Mouse (Mus musculus) yolk sac, embryonic 10.5 days (tissue): Measurements from ENCODE around the gene Gm10964.
A peak's percentile ranks its signal among the peaks of the same experiment; 100 is the strongest.
"Not testable (repeated sequence)": the region's sequence is repeated elsewhere in the genome, so short reads cannot be mapped to it uniquely, and the experiment has no call there.

Source experiments
- DNase-seq: peaks from one replicate; pipeline ENCODE4 v3.0.0-alpha.2; 2017; ENCODE audit warnings: low spot score

The Gm10964 gene

DNA sequence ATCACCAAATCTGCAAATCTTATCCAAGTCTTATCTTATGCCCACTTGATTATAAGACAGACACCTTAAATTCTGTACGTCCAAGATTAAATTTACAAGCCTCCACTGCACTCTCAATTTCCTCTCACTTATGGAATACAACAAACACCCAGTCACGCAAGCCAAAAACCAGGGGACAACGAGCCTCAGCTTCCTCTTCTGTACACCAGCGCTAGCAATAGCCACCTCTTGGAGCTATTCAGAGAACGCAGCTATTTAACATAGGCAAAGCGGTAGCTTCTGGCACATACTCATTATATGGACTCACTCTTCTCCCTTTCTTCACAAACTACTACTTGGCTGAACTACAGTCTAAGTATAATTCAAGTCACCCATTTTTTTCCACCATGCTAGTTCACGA is 40.0 kb downstream of the Gm10964 start:
- DNase-seq = no peak

DNA sequence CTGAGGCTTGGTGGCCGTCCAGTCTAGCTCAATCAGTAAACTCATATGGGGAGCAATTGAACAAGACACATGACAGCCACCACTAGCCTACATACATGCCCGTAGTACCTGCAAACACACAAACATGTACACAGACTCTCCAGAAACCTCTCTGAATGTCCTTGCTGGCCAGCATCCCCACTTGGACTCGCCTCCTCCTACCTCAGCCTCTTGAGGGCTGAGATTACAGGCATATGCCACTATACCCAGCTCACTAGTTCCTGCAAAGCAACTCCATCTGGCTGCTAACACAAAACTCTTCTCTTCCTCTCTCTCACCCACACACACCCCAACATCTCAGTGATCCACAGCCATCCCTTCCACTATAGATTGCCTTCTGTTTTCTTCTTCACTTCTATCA is 41.1 kb downstream of the Gm10964 start:
- DNase-seq = no peak

DNA sequence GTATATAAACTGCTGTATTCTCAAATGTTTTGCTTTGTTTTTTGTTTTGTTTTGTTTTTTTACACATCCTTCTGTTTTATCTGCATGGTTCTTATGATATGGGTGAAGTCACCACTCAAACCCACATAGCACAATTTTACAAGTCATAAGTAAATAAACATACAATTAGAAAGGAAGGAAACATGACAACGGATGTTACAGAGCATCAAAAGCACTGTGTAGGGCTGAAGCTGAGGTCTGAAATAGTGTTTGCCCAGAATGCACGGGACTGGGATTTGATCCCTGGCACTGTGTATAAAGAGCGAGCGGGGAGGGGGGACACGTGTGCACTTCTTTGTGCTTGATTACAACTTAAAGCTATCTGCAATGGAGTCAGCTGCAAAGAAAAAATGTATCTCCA is 41.6 kb downstream of the Gm10964 start:
- DNase-seq = no peak

DNA sequence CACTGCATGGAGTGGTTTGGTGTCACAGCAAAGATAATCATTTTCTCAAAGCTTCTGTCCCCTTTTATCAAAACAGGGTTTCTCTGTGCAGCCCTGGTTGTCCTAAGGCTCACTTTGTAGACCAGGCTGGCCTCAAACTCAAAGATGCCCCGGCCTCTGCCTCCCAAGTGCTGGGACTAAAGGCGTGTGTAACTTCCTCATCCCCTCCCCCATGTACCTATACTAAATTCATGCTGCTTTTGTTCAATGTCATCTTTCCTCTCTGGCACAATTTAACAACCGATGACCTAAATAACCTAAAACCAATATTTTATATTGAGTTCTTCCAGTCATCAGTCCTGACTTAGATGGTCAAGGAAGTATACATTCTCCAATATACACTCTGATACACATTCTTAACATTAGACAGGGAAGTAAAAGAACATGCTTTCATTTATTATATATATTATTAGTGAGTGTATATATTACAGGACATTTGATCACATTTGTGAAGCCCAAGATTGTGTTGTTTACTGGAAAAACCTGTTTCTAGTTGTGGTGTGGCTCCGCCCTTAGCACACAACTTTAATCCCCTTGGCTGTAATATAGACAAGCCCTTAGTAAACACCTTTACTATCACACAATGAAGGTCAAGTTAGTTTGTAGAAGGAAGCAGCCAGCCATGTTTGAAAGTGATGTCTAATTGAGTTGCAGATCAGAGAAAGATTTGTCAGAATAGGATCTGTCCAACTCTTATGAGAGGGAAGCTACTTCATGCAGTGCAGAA is 43.9 kb downstream of the Gm10964 start:
- no peak for DNase-seq

DNA sequence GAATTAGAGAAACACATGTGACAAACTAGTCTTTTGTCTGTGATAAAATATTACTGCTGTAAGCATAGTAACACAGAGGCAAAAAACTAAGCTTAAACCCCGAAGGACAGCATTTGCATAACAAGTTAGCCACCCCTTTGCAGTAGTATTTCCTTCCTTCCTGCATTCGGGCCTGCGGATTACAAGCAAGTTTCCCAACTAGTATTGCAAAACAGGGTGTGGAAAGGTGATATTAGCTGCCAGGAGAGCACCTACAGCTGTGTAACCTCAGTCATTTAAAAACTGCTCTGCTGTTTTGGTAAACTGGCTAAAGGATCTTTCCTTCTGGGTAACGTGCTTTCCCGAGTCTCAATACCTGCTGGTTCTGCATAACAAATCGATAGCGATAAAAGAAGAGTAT is 48.1 kb downstream of the Gm10964 start:
- DNase-seq = no peak

DNA sequence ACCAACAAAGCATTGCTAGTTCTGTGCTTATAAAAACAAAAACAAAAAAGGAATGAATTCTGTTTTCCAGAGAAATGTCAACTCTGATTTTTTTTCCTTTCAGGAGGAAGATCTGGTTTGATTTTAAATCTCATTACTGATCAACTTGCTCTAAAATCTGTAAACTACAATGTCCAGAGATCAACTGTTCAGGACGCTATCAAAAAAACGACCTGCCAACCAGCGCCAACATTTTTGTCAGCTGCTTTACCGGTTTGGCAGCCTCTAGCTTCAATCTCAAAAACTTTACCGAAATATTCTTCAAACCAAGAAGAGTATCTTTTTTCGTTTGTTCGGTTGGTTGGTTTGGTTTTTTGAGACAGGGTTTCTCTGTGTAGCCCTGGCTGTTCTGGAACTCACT is 49.9 kb downstream of the Gm10964 start:
- no peak for DNase-seq

DNA sequence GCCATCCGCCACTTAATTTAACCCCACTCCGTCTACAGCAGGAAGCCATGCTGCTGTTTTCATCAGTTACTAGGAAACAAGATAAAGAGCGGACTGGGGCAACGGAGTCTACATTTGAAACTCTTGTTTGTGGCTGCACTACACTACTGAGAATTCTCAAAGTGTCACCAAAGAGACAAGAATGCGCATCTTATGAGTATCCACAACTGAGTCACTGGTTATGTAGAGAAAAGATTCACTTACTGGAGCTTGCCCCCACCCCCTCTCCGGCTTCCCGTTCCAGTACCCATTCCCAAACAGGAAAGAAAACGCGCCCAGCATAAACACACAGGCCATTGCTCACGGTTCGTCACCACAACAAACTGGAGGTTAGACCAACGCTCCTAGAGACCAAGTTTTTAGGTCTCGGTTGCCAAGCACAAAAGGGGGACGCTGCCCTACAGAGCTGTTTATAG is 50.8 kb downstream of the Gm10964 start:
- DNase-seq = peak; percentile 38

DNA sequence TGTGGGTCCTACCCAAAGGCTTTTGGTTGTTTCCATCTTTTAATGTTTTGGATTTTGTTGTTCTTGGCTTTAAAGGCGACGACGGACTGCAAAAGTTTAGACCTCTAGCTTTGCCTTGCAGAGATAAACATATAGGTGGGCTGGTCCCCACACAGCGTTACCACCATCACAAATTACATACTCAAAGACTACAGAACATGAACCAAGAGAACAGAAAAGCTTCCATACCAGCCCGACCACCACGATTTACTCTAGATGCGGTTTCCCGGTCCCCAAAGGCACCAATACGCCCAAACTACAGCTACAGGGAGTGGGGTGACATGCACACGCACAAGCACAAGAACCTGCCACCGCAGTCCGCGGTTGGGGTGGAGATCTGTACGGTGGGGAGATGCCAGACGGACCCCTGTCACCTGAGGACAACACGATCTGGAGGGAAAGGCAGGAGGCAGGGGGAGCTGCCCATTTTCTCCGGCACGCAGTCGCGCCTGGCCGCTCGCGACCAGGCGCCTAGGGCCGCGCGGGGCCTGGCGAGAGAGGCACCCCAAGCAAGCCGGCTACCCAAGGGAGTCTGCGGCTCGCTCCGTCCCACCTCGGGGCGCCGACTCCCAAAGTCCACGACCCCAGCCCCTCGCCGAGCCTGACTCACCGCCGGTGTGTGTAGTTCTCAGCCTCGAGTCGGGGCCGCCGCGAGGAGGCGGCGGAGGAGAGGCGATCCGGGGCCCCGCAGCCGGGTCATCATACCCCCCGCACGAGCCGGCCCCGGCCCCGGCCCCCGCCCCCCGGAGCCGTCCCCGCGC is 51.4 kb downstream of the Gm10964 start:
- DNase-seq = no peak

DNA sequence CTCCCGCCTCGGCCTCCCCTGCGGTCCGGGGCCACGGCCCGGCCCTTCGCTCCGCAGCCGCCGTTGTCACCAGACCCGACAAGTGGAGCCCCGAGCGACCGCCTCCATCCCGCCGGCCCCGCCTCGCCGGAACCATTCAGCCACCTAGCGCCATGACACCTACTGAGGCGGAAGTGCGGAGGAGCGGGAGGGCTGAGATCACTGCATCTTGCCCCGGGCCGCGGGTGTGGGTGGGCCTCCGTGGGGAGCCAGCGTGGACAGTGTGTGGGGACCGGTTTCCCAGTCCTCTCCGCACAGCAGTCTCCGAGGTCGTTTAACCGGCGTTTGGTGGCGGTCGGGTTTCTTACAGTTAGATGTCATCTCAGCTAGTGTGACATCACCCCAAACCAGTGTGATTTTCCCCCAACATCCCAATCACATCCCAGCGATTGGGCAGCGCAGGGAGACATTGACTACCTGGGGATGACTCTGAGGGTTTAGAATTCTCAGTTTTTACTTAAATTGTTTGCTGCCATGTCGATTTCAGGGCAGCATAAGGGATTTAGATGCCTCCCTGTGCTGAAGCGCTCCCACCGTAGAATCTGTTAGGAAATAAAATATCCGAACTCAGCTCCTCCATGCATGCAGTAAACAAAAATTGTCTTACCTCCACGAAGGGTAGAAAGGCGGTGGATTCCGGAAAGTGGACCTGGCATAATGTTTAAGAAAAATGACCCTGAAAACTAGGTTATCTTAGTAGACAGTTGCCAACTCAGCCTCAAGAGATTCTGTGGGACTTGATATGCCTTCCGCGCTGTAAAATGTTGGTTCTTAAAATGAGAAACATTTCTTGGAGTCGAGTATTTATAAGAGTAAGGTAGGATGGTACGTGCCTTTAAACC is 52.3 kb downstream of the Gm10964 start, which contains the start of gene Hipk1:
Gene Hipk1 (minus strand): TSS at position 334 of the 881 bp plus-strand sequence.
- DNase-seq = peak; percentile 93

DNA sequence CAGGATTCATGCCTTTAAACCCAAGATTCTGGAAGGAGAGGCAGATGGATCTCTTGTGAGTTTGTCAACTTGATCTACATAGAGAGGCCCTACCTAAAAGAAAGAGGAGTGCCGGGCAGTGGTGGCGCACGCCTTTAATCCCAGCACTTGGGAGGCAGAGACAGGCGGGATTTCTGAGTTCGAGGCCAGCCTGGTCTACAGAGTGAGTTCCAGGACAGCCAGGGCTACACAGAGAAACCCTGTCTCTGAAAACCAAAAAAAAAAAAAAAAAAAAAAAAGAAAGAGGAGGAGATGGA is 52.9 kb downstream of the Gm10964 start:
- not testable (repeated sequence) for DNase-seq

DNA sequence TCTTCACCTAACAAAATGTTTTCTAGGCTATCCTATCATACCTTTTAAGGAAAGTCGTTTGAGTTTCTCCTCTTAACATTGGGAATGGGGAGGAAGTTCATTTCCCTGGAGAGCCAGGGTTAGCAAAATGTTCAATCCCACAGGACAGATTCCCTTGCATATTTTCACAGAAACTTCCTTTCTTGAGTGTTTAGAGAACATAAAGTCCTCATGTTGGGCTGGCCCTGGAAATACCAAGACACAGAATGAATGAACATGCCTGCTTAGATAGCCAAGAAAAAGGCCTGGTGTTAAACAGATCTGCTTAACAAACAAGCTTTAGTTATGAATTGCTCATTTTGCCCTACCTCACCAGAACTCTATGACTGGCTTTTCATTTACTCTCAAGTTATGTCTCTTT is 53.4 kb downstream of the Gm10964 start:
- no peak for DNase-seq
